Mouse (Mus musculus): Measurements from ENCODE around the gene Ksr2. TPM values are rescaled to one million over a fixed set of nuclear protein-coding genes. Genes with fewer than 3 reads are reported as not detected.

The Ksr2 gene
- polyA plus RNA-seq (2014; fragmentation: Illumina TruSeq; extraction: RNeasy Lipid Tissue Mini Kit (QIAGEN cat#74804); ENCODE audit: low read depth, low replicate concordance) = 3.3 TPM

DNA sequence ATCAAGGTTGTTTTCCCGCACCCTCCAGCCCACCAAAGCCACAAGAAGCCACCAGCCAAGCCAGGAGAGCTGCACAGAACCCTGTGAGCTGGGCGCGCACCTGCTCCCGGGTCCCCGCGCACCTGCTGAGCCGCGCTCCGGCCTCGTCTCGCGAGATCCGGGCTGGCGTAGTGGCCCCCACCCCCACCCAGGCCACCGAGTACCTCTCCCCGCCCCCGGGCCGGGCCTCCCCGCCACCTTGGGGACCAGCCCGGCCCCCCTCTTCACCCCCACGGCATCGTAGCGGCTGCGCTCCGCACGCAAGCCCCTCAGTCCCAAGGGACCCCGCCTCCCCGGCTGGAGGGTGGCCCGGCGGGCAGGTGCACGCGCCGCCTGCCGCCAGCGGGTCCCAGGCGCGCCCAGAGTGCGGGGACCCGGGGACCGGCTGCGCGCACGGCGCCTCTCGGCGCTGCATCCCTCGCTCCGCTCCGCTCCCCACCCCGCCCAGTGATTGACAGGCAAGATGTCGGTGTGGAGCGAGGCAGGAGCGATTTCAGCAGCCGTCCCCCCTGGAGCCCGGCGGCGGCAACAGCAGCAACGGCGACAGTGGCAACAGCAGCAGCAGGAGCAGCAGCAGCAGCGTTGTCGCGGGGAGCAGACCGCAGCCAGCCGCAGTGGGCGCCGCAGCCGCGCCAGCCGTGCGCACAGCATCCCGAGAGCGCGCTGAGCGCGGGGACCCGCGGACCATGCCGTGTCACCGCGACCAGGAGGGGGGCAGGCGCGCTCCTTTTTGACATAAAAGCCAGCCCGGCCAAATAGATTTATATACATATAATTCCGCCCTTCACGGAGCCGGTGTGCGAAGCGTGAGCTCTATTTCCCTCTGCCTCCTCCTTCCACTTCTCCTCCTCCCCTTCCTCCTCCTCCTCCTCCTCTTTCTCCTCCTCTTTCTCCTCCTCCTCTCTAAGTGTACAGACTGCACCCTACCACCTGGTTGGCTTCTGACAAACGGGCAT is at the start of gene Ksr2:
Ksr2 (plus strand) TSS at position 494 of the 995 bp plus-strand sequence.

DNA sequence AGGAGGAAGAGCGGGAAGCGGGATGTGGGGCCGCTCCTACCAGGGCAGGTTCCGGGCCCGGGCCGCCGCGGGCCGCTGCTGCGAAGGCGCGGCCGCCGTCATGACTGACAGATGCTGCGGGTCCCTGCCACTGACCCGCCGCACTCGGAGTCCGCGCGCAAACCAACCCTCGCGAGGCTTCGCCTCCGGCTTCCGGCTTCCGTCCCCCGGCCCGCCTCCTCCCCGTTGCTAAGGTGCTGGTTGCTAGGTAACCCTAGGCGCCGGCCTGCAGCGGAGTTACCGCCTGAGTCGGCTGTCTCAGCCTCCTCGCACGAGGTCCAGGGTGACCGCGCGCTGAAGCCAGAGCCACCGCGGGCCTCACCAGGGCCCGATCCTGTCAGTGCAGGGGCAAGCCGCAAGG is 24.9 kb upstream of the Ksr2 start, which contains the start of gene Rfc5:
Rfc5 (minus strand) TSS at position 171 of the 400 bp plus-strand sequence.

DNA sequence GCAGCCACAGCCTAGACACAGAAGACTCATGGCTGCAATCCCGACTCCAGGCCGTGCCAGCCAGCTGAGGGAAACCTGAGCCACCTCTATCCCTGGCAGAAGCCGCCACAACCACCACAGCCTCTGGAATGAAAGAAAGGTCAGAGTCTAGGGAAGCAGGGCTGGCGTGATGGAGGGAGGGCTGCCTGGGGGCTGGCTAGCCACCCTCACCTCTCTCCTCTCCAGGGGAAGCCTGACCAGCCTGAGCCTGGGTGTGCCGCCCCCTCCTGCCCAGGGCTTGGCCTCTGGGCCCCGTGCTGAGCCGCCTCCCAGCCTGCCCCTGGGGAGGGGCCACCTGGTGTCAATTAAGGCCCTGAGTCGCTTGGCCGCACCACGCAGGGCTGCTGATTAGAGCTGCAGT is 366.9 kb downstream of the Ksr2 start, which contains the start of gene Nos1:
Nos1 (plus strand) TSS at position 352 of the 400 bp plus-strand sequence.

Other genes with a start within 250 kb of the Ksr2 start
- gene Pebp1, start 126.4 kb upstream of the Ksr2 start, polyA plus RNA-seq (2014; fragmentation: Illumina TruSeq; extraction: RNeasy Lipid Tissue Mini Kit (QIAGEN cat#74804); ENCODE audit: low read depth, low replicate concordance) = 129 TPM
- 14.2 TPM for gene Vsig10, start 94.9 kb upstream of the Ksr2 start, polyA plus RNA-seq (2014; fragmentation: Illumina TruSeq; extraction: RNeasy Lipid Tissue Mini Kit (QIAGEN cat#74804); ENCODE audit: low read depth, low replicate concordance)
- 27.0 TPM for gene Wsb2, start 56.7 kb upstream of the Ksr2 start, polyA plus RNA-seq (2014; fragmentation: Illumina TruSeq; extraction: RNeasy Lipid Tissue Mini Kit (QIAGEN cat#74804); ENCODE audit: low read depth, low replicate concordance)
- gene Rfc5, start 25.0 kb upstream of the Ksr2 start, polyA plus RNA-seq (2014; fragmentation: Illumina TruSeq; extraction: RNeasy Lipid Tissue Mini Kit (QIAGEN cat#74804); ENCODE audit: low read depth, low replicate concordance) = 3.2 TPM